Mouse (Mus musculus) MEL (cell line): ENCODE data around the gene Gsg1l2.

Experiments
- CHD1 ChIP-seq: IDR thresholded peaks from 2 replicates; pipeline ENCODE4 v1.6.1; 2012; ENCODE audit warnings: low read depth, mild to moderate bottlenecking, inconsistent platforms, low read length, improper control_type of control experiment
- CTCF ChIP-seq, 3 experiments: IDR thresholded peaks in 2 of 3; conservative IDR thresholded peaks in 1 of 3; 2 replicates each; pipeline ENCODE4 v1.5.1; 2011 to 2012; ENCODE audit warnings: low read length in 3 of 3, low read depth in 2 of 3, mild to moderate bottlenecking in 2 of 3, improper control_type of control experiment in 1 of 3, inconsistent platforms in 1 of 3, mixed read lengths in 1 of 3, moderate library complexity in 1 of 3; ENCODE audit not compliant: control insufficient read depth in 1 of 3, insufficient read depth in 1 of 3, poor library complexity in 1 of 3, severe bottlenecking in 1 of 3
- EP300 ChIP-seq, 2 experiments: IDR thresholded peaks; 2 replicates each; pipeline ENCODE4 v1.6.1; 2011; ENCODE audit warnings: improper control_type of control experiment in 2 of 2, low read length in 2 of 2, low read depth in 1 of 2, mild to moderate bottlenecking in 1 of 2
- GATA1 ChIP-seq: IDR thresholded peaks from 2 replicates; pipeline ENCODE4 v1.6.1; 2011; ENCODE audit warnings: low read depth, low read length, improper control_type of control experiment
- HCFC1 ChIP-seq: IDR thresholded peaks from 2 replicates; pipeline ENCODE4 v1.6.1; 2012; ENCODE audit warnings: low read depth, mild to moderate bottlenecking, inconsistent platforms, low read length, improper control_type of control experiment, moderate library complexity
- JUND ChIP-seq: IDR thresholded peaks from 2 replicates; pipeline ENCODE4 v1.6.1; 2011; ENCODE audit warnings: low read depth, mild to moderate bottlenecking, improper control_type of control experiment, low read length
- MEF2A ChIP-seq: IDR thresholded peaks from 2 replicates; pipeline ENCODE4 v1.6.1; 2014; ENCODE audit warnings: low read depth, mild to moderate bottlenecking, inconsistent platforms, low read length, improper control_type of control experiment; ENCODE audit not compliant: poor library complexity, insufficient replicate concordance, severe bottlenecking; ENCODE audit errors: extremely low read depth
- MYB ChIP-seq: IDR thresholded peaks from 2 replicates; pipeline ENCODE4 v1.6.1; 2011; ENCODE audit warnings: mild to moderate bottlenecking, low read depth, low read length, improper control_type of control experiment
- POLR2AphosphoS2 ChIP-seq: IDR thresholded peaks from 2 replicates; pipeline ENCODE4 v1.6.1; 2011; ENCODE audit warnings: low read length, improper control_type of control experiment
- USF1 ChIP-seq: IDR thresholded peaks from 2 replicates; pipeline ENCODE4 v1.6.1; 2014; ENCODE audit warnings: low read depth, mild to moderate bottlenecking, inconsistent platforms, low read length, improper control_type of control experiment, moderate library complexity
- ZC3H11A ChIP-seq: IDR thresholded peaks from 2 replicates; pipeline ENCODE4 v1.6.1; 2012; ENCODE audit warnings: low read depth, mild to moderate bottlenecking, inconsistent platforms, low read length, improper control_type of control experiment

DNA sequence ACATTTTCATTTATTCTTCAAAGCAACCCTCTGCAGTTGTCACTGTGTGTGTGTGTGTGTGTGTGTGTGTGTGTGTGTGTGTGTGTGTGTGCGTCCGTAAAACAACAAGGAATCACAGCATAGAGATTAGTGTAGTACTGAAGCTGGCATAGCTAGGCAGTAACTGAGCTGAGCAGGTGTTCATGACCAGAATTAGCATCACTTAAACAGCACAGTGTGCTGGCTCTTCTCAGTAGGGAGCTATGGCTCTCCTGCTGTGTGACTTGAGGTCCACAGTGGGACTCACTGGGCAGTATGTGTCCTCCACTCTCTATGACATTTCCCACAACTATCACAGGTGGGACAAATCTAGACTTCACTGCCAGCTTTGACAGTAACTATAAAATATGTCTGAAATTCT lies 43.4 kb upstream of the Gsg1l2 start:
- no peak for TF ChIP-seq GATA1
- no peak for TF ChIP-seq ZC3H11A
- TF ChIP-seq USF1, result no peak
- no peak for TF ChIP-seq MEF2A
- TF ChIP-seq JUND, result no peak
- TF ChIP-seq CTCF (IDR thresholded peaks at IDR 0.05 in 2 of 3, conservative IDR thresholded peaks at IDR 0.05 in 1 of 3; ENCODE audit: control insufficient read depth in 1 of 3, insufficient read depth in 1 of 3, low read depth in 2 of 3, low read length in 3 of 3, poor library complexity in 1 of 3, severe bottlenecking in 1 of 3), result no peak
- TF ChIP-seq HCFC1, result no peak
- no peak for TF ChIP-seq MYB
- TF ChIP-seq CHD1, result no peak
- no peak for TF ChIP-seq POLR2AphosphoS2
- TF ChIP-seq EP300 (IDR thresholded peaks at IDR 0.05; ENCODE audit: low read depth in 1 of 2, low read length in 2 of 2), result no peak
